Mouse (Mus musculus) c-Kit-negative CD71-positive TER-119-positive erythroid progenitor cells, embryonic 14.5 days (primary cell): Measurements from ENCODE around the gene Snrpf.
A peak's percentile ranks its signal among the peaks of the same experiment; 100 is the strongest.
"Not testable (repeated sequence)": the region's sequence is repeated elsewhere in the genome, so short reads cannot be mapped to it uniquely, and the experiment has no call there.

ENCODE experiments used
- DNase-seq: peaks from one replicate; pipeline ENCODE4 v3.0.0-alpha.2; 2013; ENCODE audit warnings: low read depth, low spot score

Gene Snrpf

DNA sequence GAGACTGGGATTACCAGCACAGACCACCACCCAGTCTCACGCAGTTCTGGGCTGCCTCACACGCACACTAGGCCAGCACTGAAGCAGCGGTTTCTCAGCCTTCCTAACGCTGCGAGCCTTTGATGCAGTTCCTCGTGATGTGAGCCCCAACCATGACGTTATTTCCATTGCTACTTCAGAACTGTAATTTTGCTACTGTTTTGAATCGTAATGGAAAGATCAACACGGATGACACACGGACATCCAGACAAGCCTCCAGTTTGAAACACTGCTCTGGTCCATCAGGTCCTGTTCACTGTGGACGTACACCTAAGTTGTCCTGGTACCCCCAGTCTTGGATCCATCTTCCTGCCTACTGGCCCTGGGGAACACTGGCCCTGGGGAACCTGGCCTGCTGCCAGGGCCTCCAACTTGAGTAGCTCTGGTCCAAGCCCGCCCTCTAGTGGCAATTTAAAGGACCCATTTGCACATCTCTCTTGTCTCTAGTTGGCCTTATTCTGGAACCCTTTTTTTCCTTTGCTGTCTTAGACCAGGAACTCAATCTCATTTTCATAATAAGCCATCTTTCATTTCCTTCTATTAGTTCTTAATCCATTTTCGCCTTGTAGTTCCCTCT lies 12.1 kb downstream of the Snrpf start:
- peak; percentile 42 for DNase-seq

DNA sequence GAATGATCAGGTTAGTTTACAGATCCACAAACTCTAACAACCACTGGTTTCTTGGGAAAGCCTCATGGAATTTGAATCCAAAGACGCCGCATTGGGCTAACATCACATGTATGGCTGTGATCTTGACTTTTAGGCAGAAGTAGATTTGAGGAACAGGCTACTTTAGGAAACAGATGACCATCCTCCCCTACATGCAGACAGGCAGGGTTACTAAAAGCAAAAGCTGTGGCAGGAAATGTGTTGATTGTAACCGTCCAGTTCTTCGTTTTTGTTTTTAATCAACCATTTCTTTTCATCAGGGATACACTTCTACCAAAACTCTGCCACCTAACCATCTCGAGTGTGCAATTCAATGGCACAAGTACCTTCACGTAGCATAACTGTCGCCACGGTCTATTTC lies 13.5 kb downstream of the Snrpf start:
- DNase-seq, result no peak

DNA sequence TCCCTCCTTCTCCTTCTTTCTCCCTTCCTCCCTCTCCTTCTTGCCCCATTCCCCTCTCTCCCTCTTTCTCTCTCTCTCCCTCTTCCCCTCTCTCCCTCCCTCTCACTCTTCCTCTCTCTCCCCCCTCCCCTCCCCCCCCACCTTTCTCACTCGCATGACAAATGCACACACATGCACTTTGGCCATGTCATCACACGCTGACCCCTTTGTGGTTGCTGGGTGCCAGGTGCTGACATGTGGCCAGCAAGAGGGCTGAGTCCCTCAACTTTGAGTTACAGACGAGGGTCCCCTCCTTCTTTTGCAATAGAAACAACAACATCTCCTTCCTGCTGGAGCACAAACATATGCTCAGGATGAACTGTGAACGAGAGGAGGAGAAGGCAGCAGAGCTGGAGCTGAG lies 14.5 kb downstream of the Snrpf start:
- DNase-seq, result no peak

DNA sequence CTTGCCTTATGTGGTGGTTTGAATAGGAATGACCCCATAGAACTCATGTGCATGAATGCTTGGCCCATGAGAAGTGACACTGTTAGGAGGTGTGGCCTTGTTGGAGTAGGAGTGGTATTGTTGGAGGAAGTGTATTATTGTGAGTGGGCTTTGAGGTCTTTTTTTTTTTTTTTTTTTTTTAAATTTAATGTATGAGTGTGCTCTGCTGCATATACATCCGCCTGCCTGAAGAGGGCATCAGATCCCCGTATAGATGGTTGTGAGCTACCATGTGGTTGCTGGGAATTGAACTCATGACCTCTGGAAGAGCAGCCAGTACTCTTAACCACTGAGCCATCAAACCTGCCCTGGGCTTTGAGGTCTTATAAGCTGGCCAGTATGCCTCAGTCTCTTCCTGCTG lies 17.3 kb downstream of the Snrpf start:
- no peak for DNase-seq

DNA sequence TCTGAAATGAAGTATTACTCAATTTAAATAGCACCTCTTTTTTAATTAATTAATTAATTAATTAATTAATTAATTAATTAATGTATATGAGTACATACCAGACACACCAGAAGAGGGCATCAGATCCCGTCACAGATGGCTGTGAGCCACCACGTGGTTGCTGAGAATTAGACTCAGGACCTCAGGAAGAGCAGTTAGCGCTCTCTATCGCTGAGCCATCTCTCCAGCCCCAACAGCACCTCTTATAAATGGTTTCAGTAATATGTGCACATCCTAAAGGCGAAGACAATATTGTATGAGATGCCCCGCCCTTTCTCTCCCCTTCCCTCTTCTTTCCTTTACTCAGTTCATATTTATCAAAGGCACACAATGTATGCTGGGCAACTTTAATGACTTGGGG lies 20.8 kb downstream of the Snrpf start:
- no peak for DNase-seq

DNA sequence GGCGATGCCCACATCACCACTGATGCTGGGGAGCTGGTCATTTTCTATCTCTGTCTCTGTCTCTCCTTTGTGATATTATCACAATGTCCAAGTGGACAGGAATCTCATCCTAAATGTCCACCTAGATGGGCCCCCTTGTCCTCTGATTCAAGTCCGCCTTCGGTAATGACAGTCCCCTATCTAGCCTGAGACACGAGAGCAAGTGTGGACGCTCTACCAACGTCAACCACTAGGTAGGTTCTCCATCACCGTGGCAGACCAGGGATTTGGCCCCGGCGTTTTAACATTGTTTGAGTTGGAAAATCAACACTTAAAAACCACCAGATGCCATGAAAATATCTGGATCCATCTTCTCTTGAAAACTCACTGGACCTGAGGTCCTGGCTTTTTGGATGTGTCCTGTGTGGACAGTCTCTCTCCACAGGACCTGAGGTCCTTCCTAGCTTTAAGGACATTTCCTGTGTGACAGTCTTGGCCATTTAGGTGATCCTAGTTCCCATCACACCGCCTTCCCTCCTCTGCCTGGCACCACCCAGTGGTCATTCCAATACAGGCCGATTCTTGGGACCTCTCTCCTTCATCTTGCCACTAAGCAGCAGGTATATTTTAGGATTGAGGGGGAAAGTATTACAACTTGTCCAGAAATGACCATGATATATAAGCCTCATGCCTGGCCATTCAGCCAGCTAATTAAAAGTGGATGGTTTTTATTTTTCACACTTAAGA lies 21.5 kb downstream of the Snrpf start:
- no peak for DNase-seq

DNA sequence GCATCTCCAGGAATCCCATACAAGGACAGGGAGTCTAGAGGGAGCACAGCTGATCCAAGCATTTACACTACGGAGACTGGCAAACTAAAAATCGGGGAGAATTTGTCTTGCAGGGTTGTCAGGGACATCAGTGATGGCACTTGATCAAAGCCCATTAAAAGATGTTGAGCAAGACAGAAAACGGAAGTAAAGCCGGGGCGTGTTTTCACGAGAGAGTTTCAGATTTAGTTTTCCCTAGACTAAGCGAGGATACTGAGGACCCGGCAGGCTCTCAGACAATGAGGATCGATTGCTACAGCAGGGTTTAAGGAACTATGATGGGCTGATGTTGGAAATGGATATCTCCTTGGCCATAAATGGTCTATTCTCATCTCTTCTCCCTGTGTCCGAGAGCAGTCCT lies 22.4 kb downstream of the Snrpf start:
- DNase-seq, result no peak

DNA sequence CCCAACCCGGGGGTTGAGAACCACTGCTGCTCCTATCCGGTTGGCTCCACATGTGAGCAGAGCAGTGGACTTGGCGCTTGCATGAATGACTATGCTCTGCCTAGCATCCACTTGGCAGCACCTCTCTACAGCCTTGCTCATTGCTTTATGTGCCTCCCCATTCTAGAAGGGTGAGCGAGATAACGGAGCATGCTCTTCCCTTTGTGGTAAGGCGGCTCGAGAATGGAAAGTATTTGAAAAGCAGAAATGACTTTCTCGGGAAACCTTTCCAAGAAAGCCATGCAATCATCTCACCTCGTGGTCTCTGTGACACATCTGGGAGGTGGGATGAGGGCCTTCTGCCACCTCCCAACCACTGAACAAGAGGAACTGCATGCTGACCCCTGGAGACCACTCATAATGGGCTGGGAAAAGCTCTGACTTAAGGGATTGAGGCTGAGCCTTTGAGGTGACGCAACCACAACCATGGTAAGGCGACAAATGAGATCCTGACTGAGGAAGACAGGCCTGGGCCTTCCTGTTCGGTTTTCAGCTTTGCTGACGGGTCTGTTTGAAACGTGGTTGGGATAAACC lies 24.9 kb downstream of the Snrpf start:
- no peak for DNase-seq

DNA sequence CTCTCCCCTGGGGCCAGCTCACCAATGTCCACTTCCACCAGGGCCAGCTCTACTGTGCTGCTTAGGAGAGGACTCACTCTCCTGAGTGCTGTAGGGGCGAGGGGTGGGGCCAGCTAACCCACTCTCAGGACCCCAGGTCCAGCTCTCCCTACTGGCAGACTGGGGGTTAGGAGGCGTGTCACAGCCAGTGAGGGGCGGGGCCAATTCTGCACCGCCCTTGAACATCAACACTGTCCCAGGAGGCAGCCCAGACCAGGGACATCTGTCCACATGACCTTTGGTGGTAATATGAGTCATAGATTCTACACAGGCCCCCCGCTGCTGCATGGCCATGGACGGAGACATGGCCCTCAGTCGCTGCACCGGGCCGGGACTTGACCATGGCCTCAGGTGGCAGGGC lies 29.7 kb downstream of the Snrpf start:
- no peak for DNase-seq

DNA sequence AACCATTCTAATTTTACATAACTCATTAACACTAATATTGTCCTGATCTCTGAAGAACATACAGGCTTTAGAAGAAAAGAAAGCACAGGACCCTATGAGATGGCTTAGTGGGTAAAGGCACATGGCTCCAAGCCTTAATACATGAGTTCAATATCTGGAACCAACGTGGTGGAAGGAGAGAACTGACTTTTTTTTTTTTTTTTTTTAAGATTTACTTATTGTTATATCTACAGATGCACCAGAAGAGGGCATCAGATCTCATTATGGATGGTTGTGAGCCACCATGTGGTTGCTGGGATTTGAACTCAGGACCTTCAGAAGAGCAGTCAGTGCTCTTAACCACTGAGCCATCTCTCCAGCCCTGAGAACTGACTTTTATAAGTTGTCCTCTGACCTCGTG lies 31.5 kb downstream of the Snrpf start:
- DNase-seq, result not testable (repeated sequence)

DNA sequence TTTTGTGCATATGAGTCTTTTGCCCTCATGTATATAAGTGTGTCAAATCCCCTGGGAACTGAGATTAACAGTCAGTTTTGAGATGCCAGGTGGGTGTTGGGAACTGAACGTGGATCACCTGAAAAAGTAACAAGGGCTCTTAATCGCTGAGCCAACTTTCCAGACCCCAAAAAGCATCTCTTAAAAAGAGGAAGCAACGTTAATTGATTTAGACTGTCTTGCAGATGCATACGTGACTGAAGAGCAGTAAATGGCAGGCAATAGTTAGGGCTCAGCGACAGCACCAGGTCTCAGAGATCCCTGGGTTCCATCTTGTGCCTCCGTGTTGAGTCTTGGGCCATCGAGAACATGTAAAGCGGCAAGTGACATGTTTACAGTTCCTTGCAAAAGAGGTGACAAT lies 36.9 kb downstream of the Snrpf start:
- DNase-seq, result no peak

DNA sequence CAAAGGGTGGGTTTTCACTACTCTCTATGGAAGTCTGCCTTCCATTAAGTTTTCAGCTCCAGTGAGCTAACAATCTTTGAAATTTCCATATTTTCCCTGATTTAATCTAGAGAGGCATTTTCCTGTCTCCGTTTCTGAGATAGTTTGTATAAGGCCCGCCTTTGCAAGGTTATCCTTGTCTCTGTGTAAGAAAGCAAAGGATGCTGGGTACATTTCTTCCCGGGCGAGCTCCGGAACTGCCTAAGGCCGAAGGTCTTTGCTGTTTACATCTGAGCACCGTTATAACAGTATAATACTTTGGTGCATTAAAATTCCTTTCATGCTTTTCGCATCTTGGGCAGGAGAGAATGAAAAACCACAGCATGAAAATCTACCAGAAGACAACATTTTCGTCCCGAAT lies 39.7 kb downstream of the Snrpf start:
- no peak for DNase-seq

DNA sequence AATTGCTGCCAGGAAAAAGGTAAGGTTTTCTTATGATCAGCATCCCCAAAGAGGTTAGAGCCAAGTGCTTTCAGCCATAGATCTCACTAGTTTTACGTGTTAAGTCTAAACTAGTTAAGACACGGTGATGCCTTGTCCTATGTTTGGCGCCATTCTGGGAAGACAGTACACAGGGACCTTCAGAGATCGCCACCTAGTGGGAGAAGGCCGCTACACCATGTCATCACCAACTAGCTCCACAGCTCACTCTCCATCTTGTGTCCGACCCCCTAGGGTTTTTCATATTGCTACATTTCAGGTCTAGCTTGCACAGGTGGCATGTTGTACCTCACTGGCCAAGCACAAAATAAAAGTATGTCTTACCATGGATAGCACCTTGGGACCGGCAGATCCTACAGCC lies 40.5 kb downstream of the Snrpf start:
- peak; percentile 22 for DNase-seq

DNA sequence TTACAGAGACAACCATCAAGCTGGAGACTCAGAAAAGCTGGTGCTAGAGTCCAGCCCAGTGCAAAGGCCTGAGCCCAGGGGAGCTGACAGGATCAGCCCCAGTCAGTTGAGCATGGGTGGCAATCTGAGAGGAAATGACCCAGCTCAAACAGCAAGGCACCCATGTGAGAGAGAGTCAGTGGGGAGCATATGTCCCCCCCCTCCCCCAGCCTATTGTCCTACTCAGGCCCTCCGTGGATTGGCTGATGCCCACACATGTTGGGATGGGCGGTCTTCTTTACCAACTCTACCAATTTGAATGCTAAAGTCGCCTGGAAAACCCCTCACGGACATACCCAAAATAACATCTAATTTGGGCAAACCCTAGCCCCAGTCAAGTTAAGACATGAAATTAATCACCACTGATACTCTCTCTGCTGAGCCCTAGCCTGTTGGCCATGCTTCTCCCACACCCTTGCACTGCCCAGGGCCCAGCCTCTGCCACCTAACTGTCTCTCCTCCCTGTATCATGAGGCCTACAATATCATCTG lies 41.7 kb downstream of the Snrpf start:
- DNase-seq, result no peak

DNA sequence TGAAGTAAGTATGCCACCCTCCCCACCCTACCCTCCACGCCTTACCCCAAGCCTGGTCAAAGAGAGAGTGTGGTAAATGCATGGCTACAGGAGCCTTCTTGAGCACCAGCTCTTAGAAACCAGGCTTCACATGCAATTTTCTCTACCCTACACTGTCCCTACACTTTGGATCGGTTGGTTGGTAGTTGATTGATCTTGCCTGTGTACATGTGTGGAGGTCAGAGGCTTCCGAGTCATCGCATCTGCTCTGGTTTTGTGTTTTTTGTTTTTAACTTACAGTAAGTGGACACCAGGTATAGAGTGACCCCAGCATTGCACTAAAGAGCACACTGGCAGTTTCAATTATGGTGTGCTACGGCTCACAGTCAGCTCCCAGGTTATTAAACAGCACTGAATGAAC lies 45.3 kb downstream of the Snrpf start:
- no peak for DNase-seq

DNA sequence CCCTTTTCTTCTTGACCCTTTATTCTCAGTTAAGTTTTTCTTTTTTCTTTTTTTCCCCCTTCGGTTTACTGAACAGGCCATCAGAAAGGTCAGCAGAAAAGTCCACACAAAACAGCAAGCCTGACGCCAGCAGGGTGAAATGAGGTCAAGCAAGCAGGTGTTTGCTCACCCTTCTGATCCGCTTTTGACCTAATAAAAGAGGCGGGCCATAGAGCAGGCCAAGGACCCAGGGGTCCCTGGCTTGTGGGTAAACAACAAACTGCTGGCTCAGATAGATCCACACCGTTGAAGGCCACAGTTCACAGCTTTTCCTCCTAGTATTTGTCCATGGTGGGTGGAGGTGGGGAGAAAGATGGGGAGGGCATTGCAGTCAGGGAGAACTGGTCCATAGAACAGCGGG lies 46.3 kb downstream of the Snrpf start:
- DNase-seq, result no peak

DNA sequence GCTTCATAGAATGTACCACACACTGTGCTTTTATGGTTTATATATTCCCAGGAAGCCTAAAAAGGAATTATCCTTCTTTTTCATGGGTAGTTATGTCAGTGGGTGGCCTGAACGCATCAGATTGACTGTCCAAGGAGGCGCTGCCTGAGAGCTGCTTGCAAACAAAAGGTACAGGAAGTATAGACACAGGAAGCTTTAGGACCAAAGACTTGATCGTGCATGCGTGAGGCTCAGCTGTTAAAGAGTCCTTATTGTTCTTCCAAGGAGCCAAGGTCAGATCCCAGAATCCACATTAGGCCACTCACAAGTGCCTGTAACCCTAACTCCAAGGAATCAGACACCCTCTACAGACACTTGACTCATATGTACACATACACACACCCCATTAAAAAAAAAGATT lies 47.1 kb downstream of the Snrpf start:
- DNase-seq, result no peak

DNA sequence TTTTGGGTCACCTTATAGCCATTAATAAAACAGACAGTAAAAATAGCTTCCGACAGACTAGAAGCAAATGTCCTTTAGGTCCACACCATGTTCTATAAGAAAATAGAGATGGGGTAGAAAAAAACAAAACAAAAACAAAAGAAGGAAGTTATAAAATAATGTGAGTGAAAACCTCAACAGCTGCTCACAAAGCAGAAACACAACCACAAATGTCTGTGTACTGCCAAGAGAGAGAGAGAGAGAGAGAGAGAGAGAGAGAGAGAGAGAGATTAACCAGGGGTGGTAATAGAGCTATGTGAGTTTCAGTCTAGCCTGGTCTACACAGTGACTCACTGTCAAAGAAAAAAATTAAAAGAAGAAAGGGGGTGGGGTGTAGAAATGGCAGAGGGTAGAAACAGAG lies 47.9 kb downstream of the Snrpf start:
- no peak for DNase-seq

DNA sequence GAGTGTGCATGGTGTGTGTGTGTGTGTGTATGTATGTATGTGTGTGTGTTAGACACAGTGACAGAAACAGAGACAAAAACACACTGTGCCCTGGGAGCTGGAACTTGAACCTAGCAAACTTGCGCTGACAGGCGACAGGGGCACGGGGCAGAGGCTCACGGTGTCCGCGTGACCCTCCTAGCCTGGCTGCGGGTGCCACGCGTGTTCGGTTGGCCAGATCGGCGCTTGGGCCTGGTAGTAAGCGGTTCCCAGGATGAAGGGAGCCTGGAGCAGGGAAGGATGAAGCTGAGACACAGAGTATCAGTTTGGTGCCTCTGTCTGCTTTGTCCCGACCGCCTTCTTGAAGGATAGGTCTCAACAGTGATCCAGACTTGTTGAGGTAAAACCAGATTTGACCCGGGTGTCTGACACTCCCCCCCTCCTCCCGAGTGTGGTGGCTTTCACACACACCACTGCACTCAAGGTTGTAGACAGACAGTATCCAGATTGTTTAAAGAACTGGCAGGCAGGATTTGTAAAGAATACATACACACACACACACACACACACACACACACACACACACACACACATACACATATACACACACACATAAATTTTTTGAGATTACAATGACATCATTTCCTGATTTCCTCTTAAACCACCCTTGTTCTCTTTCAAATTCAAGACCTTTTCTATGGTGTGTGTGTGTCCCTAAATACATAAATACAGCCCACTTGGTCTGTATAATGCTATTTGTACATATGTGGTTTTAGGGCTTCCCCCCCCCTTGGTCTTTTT lies 48.9 kb downstream of the Snrpf start, which contains the start of gene Ccdc38:
TSS of gene Ccdc38 (plus strand) at position 202 of the 780 bp plus-strand sequence.
- no peak for DNase-seq

DNA sequence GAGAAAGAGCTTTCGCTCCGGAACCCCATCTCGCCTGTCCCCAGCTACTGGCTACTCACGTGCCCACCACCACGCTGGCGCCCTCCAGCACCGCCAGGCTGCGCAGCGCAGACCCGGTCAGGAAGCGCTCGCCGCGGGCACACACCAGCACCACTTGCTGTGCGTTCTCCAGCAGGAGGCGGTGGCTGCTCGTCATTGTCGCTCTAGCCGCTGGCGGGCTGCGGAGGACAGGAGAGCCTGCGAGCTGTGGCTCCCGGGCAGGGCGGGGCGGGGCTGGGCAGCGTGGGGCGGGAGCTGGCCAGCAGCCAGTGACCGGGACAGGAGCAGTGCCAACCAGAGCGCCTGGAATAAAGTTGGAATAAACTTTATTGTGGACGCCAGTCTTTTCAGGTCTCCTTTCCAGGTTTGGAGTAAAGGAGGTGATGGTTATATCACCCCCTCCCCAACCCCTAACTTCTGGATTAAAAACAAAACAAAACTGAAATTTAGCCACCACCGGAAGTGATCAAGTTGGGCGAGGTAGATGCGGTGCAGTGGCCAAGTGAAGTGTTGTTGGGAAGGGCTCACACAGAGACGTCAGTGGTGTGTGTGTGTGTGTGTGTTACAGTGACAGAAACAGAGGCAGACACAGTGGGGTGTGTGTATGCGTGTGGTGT lies 49.6 kb downstream of the Snrpf start, which contains the start of gene Amdhd1:
TSS of gene Amdhd1 (minus strand) at position 259 of the 656 bp plus-strand sequence.
- no peak for DNase-seq

DNA sequence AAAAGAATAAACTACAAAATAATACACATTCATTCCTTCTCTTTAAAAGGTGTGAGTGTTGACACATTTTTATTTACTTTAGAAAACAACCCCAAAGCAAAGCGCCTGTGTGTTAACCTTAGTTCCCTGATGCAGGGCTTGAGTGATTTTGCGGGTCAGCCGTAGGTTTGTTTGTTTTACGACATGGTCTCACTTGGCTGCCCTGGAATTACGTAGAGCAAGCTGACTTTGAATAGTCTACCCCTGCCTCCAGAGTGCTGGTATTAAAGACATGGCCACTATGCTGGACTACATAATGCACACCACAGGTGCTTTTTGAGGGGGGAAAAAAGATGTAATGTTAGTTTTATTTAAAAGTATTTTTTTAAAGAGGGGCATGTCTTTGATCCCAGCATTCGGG lies 50.7 kb downstream of the Snrpf start:
- DNase-seq, result no peak

DNA sequence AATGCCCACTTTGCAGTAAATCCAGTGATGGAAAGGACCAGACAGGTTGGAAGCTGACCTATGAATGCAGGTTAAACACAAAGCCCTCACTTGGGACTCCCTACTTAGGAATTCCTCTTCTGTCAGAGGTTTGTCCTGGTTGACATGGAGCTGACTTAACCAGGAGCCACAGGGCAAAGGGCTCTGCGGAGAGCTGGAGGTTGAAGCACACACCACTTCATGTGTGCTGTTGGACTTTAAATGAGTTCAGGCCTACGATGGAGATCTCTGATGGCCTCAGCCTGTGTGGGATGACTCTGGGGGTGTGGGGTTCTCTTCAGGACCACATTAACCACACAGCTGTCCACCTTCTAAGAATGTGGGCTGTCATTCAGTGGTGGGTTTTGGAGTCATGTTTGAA lies 51.2 kb downstream of the Snrpf start:
- no peak for DNase-seq
